In genomic region chr11:78549491-78549987, GRCm38 (mm10) we compare ENCODE assay signal across 8 mouse cellular contexts. TPM values are rescaled to one million over a fixed set of nuclear protein-coding genes. Genes with fewer than 3 reads are reported as not detected.
A peak's percentile ranks its signal among the peaks of the same experiment; 100 is the strongest.
DNase-seq lines count a peak whose midpoint lies in the region; ATAC-seq and TF ChIP-seq lines count a peak whose summit lies in the region.

No protein-coding gene starts in this region.

- H3K4me3 ChIP-seq in heart, embryonic 11.5 days (ENCODE audit: low read depth, low read length), result peak overlapping the region; percentile 74
- peak overlapping the region; percentile 64 for H3K4me3 ChIP-seq in forebrain, embryonic 15.5 days
- H3K4me3 ChIP-seq in liver, postnatal 0 days (ENCODE audit: low read depth, low read length), result peak overlapping the region; percentile 83

- no peaks in the 10 kb centered on the region for H3K36me3 ChIP-seq in heart, embryonic 11.5 days (ENCODE audit: control insufficient read depth, insufficient read depth, low read length)
- H3K36me3 ChIP-seq in forebrain, embryonic 15.5 days, result no peaks in the 10 kb centered on the region
- H3K36me3 ChIP-seq in liver, postnatal 0 days (replicated peaks; ENCODE audit: insufficient read depth, low read length), result 0 out of 2 replicates have a peak, but pooled peaks cover 2% of the 10 kb centered on the region

- H3K9me3 ChIP-seq in heart, embryonic 11.5 days (replicated peaks; ENCODE audit: control insufficient read depth, low read length), result no peaks in the 10 kb centered on the region
- H3K9me3 ChIP-seq in forebrain, embryonic 15.5 days, result peaks cover 5% of the 10 kb centered on the region; the same call in 1 of the 2 replicates
- H3K9me3 ChIP-seq in liver, postnatal 0 days (ENCODE audit: low read length), result no peaks in the 10 kb centered on the region

- ATAC-seq in heart, embryonic 11.5 days (replicated peaks; ENCODE audit: insufficient number of reproducible peaks, low FRiP score, low TSS enrichment), result no peak
- no peak for ATAC-seq in forebrain, embryonic 15.5 days (replicated peaks)
- peak; percentile 9; the same call in 1 of the 2 replicates for ATAC-seq in liver, postnatal 0 days

- H3K27ac ChIP-seq in heart, embryonic 11.5 days (ENCODE audit: low read depth, low read length), result no peak overlapping the region
- no peak overlapping the region for H3K27ac ChIP-seq in forebrain, embryonic 15.5 days (replicated peaks)
- H3K27ac ChIP-seq in liver, postnatal 0 days (ENCODE audit: low read depth), result peak overlapping the region; percentile 92

- 0 out of 2 replicates have a peak, but pooled peaks have one; percentile 8 for TF ChIP-seq EP300 in liver, postnatal 0 days (IDR thresholded peaks at IDR 0.05; ENCODE audit: low read depth)

- no peak for TF ChIP-seq CTCF in liver, postnatal 0 days (IDR thresholded peaks at IDR 0.05; ENCODE audit: low read depth)

- peaks cover 15% of the 10 kb centered on the region for H3K4me1 ChIP-seq in heart, embryonic 11.5 days (ENCODE audit: control insufficient read depth, insufficient read depth, low read length)
- H3K4me1 ChIP-seq in forebrain, embryonic 15.5 days, result peaks cover 24% of the 10 kb centered on the region
- peaks cover 21% of the 10 kb centered on the region for H3K4me1 ChIP-seq in liver, postnatal 0 days (ENCODE audit: insufficient read depth)

- WGBS in heart, embryonic 11.5 days (ENCODE audit: insufficient replicate concordance), result 4% methylated on average over 5 of the region's 5 CpGs
- WGBS in forebrain, embryonic 15.5 days, result 10% methylated on average over 5 of the region's 5 CpGs
- WGBS in liver, postnatal 0 days (ENCODE audit: insufficient replicate concordance), result 8% methylated on average over 5 of the region's 5 CpGs

- peak overlapping the region; percentile 83 for H3K4me2 ChIP-seq in heart, embryonic 11.5 days
- peak overlapping the region; percentile 75 for H3K4me2 ChIP-seq in forebrain, embryonic 15.5 days (replicated peaks)
- peak overlapping the region; percentile 99 for H3K4me2 ChIP-seq in liver, postnatal 0 days (ENCODE audit: low read depth, low read length)

- no peak for DNase-seq in heart, adult 9 months (ENCODE audit: low spot score in 2 of 2)
- DNase-seq in CD4-positive helper T cell, adult 2 months (ENCODE audit: low read depth, low spot score), result peak; percentile 40
- DNase-seq in liver, postnatal 0 days, result no peak
- no peak for DNase-seq in right cerebral cortex, postnatal 4 days
- no peak for DNase-seq in adrenal gland, postnatal 36 days
- DNase-seq in layer of hippocampus, postnatal 10 days (ENCODE audit: low spot score in 2 of 2), result no peak

- peak overlapping the region; percentile 78 for H3K9ac ChIP-seq in heart, embryonic 11.5 days (ENCODE audit: low read depth, low read length)
- H3K9ac ChIP-seq in forebrain, embryonic 15.5 days (replicated peaks), result peak overlapping the region; percentile 59
- H3K9ac ChIP-seq in liver, postnatal 0 days (replicated peaks), result peak overlapping the region; percentile 82

- H3K27me3 ChIP-seq in heart, embryonic 11.5 days (ENCODE audit: control insufficient read depth, insufficient read depth, low read length), result no peaks in the 10 kb centered on the region
- no peaks in the 10 kb centered on the region for H3K27me3 ChIP-seq in forebrain, embryonic 15.5 days
- no peaks in the 10 kb centered on the region for H3K27me3 ChIP-seq in liver, postnatal 0 days (ENCODE audit: insufficient read depth, low read length)

RNA-seq across cellular contexts. Expression of gene Tmem97, which starts 1.0 kb away (rescaled TPM):
- polyA plus RNA-seq in heart, embryonic 11.5 days (2014; fragmentation: Nextera tagmentation; extraction: Ambion mirVana), result 82.4 and 88.3 TPM in 2 replicates
- 30.4 and 35.2 TPM in 2 replicates for polyA plus RNA-seq in forebrain, embryonic 15.5 days (2015; fragmentation: Nextera tagmentation; extraction: Ambion mirVana)
- polyA plus RNA-seq in liver, postnatal 0 days (2015; fragmentation: Nextera tagmentation; extraction: Ambion mirVana), result 79.2 and 81.5 TPM in 2 replicates
- total RNA-seq in adrenal gland, postnatal 36 days (2021), result 10 to 100 TPM; 37.8 to 59.8 TPM
- 10 to 100 TPM; 21.7 to 22.8 TPM for total RNA-seq in layer of hippocampus, postnatal 10 days (2021)

RNA-seq across cellular contexts. Expression of gene Ift20, which starts 13.4 kb away (rescaled TPM):
- 107 and 114 TPM in 2 replicates for polyA plus RNA-seq in heart, embryonic 11.5 days (2014; fragmentation: Nextera tagmentation; extraction: Ambion mirVana)
- polyA plus RNA-seq in forebrain, embryonic 15.5 days (2015; fragmentation: Nextera tagmentation; extraction: Ambion mirVana), result 112 and 113 TPM in 2 replicates
- 82.3 and 85.1 TPM in 2 replicates for polyA plus RNA-seq in liver, postnatal 0 days (2015; fragmentation: Nextera tagmentation; extraction: Ambion mirVana)
- 100 to 1,000 TPM in 1 of 2 experiments, 10 to 100 TPM in 1; 94.3 to 106 TPM for total RNA-seq in adrenal gland, postnatal 36 days (2021)
- total RNA-seq in layer of hippocampus, postnatal 10 days (2021), result 10 to 100 TPM; 74.0 to 76.6 TPM

RNA-seq across cellular contexts. Expression of gene Tnfaip1, which starts 13.4 kb away (rescaled TPM):
- polyA plus RNA-seq in heart, embryonic 11.5 days (2014; fragmentation: Nextera tagmentation; extraction: Ambion mirVana), result 81.1 and 92.5 TPM in 2 replicates
- polyA plus RNA-seq in forebrain, embryonic 15.5 days (2015; fragmentation: Nextera tagmentation; extraction: Ambion mirVana), result 66.8 and 67.1 TPM in 2 replicates
- polyA plus RNA-seq in liver, postnatal 0 days (2015; fragmentation: Nextera tagmentation; extraction: Ambion mirVana), result 12.9 and 13.1 TPM in 2 replicates
- 10 to 100 TPM; 45.0 to 45.3 TPM for total RNA-seq in adrenal gland, postnatal 36 days (2021)
- 10 to 100 TPM; 46.3 to 47.5 TPM for total RNA-seq in layer of hippocampus, postnatal 10 days (2021)

RNA-seq across cellular contexts. Expression of gene Poldip2, which starts 37.5 kb away (rescaled TPM):
- polyA plus RNA-seq in heart, embryonic 11.5 days (2014; fragmentation: Nextera tagmentation; extraction: Ambion mirVana), result 130 and 154 TPM in 2 replicates
- 205 and 217 TPM in 2 replicates for polyA plus RNA-seq in forebrain, embryonic 15.5 days (2015; fragmentation: Nextera tagmentation; extraction: Ambion mirVana)
- 94.2 and 96.6 TPM in 2 replicates for polyA plus RNA-seq in liver, postnatal 0 days (2015; fragmentation: Nextera tagmentation; extraction: Ambion mirVana)
- total RNA-seq in adrenal gland, postnatal 36 days (2021), result 100 to 1,000 TPM; 149 to 156 TPM
- 100 to 1,000 TPM; 116 to 126 TPM for total RNA-seq in layer of hippocampus, postnatal 10 days (2021)

RNA-seq across cellular contexts. Expression of gene Tmem199, which starts 37.6 kb away (rescaled TPM):
- 57.0 and 63.9 TPM in 2 replicates for polyA plus RNA-seq in heart, embryonic 11.5 days (2014; fragmentation: Nextera tagmentation; extraction: Ambion mirVana)
- 86.1 and 86.7 TPM in 2 replicates for polyA plus RNA-seq in forebrain, embryonic 15.5 days (2015; fragmentation: Nextera tagmentation; extraction: Ambion mirVana)
- 21.1 TPM in 2 replicates for polyA plus RNA-seq in liver, postnatal 0 days (2015; fragmentation: Nextera tagmentation; extraction: Ambion mirVana)
- 10 to 100 TPM; 27.3 to 36.0 TPM for total RNA-seq in adrenal gland, postnatal 36 days (2021)
- total RNA-seq in layer of hippocampus, postnatal 10 days (2021), result 10 to 100 TPM; 34.2 to 40.6 TPM
